Mouse (Mus musculus): ENCODE measurements around the gene Lcp1.

Gene Lcp1

GRCm38 (mm10) chr14:75176425-75177045, 45.6 kb downstream of the Lcp1 start:
- peak; percentile 90 for DNase-seq (ENCODE audit: low read depth)

- DNase-seq (ENCODE audit: low read depth), result peak; percentile 54
Measured at GRCm38 (mm10) chr14:75177400-75177799, 46.5 kb downstream of the Lcp1 start.

DNA sequence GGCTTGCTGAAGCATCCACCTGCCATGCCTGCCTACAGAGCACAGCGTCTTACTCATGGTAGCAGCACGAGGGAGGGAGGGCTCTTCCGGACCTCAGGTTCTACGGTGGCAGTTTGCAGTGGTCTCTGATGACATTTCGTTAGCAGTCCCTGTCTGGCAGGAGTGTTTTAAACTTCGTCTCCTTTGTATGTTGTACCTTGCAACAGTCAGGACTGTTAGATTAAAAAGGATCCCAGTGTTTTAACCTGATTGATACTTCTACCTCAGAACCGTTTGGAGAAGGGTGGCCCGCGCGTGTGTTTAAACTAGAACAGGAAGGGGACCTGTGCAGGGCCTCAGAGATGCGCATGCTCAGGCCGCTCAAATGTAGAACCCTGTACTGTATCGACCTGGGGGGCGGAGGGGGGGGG, 47.5 kb downstream of the Lcp1 start:
- DNase-seq (ENCODE audit: low read depth), result peak; percentile 92

GRCm38 (mm10) chr14:75178801-75179211, 47.9 kb downstream of the Lcp1 start:
- DNase-seq (ENCODE audit: low read depth), result no peak

DNA sequence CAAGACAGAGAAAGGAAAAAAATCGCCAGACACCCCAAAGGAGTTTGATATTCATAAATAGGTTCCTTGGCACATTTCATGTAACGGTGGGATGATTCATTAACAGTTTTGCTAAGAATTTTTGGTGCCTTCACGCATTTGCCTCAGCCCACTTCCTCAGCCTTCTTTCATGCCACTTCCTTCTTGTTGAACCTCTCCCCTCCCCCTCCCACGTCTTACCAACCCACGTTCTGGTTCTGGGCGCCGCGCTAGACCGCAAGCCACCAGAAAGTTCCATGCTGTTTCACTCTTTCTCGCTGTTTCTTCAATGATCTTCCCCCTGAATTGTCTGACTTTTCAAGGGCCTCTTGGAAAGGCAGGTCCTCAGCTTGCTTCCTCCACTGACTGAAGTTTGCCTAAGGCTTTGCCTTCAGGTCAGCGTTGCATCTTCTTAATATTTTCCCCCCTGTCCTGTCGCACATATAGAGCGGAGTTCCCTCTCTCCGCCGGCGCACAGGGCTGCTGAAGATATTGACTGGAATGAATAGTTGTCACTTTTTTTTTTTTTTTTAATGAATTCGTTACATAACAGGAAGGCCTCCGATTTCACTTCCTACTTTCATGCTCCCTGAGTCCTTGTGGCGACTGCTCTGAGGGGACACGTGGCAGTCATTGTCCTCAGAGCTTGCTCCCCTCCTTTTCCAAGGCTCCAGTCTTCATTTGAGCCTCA, 48.5 kb downstream of the Lcp1 start:
- peak; percentile 97 for DNase-seq (ENCODE audit: low read depth)

- peak; percentile 78 for DNase-seq (ENCODE audit: low read depth)
Measured at GRCm38 (mm10) chr14:75180551-75180978, 49.7 kb downstream of the Lcp1 start.

DNA sequence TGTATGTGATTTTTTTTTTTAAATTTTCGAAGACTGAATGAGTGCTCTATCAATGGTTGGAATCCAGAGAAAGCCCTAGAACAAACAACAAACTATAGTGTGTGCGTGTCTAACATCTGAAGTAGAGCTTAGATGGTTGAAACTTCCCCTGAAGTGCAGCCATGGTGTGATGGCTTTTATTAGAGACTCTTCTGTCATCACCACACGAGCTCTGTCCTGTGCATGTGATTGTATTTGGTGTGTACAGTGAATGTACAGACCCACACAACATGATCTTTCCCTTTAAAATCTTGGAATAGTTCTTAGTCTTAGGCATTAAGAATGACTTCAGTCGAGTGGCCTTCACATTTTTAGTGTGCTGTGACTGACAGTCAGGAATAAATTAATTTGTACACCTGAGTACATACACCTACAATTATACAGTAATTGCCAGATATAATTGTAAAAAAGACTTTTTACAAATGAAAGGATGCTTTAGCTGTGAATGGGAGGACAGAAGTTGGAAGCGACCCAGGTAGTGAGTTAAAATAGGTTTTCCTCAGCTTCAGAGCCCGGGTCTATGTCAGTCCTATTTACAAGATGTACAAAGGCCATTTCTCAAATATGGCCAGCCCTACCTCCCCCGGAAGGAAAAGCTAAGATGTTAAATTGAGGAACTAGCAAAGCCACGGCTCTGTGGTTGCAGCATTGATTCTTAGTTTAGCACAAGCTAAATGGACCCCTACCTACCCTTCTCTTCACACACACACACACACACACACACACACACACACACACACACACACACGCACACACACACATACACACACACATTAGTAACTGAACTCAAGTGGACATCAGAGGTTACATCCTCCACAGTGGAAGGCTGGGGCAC, 50.4 kb downstream of the Lcp1 start:
- DNase-seq (ENCODE audit: low read depth), result peak; percentile 65

- peak; percentile 79 for DNase-seq (ENCODE audit: low read depth)
Measured at GRCm38 (mm10) chr14:75182378-75182777, 51.5 kb downstream of the Lcp1 start.

DNA sequence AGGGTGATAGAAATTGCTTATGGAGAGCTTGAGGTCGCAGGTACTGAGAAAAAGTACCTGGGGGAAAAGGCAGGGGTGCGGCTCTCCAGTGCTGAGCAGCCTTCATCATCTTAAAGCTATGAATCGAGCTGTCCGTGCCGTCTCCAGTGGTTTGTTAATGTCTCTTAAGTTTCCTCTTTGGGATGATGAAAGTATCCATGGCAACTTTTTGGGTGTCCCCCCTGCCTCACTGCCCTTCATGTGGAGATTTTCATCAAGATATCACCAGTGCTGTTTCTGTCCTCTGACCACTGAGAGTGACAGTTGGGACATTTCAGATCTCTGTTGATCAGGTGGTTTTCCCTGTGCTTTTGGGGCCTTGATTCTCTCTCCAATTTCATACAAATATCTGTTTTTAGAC, 51.9 kb downstream of the Lcp1 start:
- peak; percentile 62 for DNase-seq (ENCODE audit: low read depth)

GRCm38 (mm10) chr14:75184069-75184790, 53.3 kb downstream of the Lcp1 start:
- peak; percentile 77 for DNase-seq (ENCODE audit: low read depth)

DNA sequence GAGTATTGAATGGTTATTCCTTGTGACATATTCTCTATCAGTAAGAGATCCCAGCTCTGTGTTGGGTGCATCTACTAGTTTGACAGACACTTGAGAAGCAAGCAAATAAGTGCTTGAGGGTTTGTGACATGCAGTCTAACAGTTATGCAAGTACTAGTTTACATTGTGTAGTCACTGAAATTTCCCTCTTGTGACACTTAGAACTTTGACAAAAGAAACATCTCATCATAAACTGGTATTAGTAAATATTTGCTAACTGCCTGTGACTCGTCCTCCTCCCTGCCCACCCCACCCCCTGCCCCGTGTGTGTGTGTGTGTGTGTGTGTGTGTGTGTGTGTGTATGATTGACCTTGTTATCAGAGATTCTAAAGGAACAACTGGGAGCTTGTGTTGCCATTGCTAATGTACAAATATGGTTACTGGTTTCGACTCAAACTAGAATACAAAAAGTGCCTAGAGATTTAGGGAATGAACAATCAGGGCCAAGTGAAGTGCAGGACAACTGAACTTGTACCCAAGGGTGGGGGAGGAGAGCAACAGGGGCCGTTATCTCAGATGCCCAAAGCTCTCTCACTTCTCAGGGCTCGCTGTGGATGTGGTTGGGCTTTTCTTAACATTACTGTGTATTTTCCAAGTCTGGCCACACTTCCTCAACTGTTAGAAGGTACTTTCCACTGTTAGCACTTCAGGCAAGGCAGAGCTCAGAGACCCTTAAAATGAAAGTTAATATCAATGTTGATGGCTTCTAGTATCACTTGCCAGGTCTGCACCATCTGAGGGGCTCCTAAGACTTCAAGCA, 55.1 kb downstream of the Lcp1 start:
- peak; percentile 83 for DNase-seq (ENCODE audit: low read depth)

DNA sequence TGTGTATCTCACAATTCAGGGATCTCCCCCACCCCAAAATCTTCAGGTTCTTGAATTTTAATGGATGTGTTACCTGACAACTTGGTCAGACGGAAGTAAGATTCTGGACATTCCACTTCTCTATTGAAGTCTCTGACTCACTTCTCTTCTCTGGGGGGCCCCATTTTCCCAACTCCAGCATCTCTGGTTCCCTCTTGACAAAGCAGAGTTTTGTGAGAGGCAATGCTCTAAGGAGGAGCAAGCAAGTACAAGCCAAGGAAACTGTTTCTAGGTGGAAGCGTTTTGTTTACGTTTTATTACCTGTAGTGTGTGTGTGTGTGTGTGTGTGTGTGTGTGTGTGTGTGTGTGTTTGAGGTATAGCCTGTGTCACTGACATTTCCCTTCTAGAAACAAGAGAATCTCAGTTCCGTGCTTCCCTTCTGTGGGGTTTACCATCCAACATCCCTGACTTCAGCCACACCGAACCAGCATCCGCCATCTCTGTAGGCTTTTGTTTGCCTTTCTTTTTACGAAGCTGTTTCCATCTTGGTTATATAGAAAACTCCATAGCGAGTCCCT, 56.0 kb downstream of the Lcp1 start:
- peak; percentile 75 for DNase-seq (ENCODE audit: low read depth)

GRCm38 (mm10) chr14:75188521-75188920, 57.6 kb downstream of the Lcp1 start:
- DNase-seq (ENCODE audit: low read depth), result no peak

- peak; percentile 63 for DNase-seq (ENCODE audit: low read depth)
Measured at GRCm38 (mm10) chr14:75189031-75189430, 58.1 kb downstream of the Lcp1 start.

DNA sequence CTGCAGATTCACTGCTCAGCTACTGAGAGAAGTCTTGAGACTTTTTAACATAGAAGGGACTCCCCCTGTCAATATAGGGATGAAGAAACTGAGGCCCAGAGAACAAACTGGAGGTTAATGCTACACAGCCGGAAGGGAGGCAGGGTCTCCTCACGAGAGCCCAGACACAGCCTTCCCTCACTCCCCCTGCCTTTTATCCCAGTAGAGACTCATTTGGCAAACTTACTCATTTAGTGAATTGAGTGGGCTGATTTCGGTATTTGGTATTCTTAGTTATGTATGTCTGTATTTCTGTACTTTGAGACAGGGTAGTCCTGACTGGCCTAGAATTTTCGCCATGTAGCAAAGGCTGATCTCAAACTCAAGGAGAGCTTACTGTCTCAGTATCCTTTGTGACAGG, 59.8 kb downstream of the Lcp1 start:
- peak; percentile 67 for DNase-seq (ENCODE audit: low read depth)

DNA sequence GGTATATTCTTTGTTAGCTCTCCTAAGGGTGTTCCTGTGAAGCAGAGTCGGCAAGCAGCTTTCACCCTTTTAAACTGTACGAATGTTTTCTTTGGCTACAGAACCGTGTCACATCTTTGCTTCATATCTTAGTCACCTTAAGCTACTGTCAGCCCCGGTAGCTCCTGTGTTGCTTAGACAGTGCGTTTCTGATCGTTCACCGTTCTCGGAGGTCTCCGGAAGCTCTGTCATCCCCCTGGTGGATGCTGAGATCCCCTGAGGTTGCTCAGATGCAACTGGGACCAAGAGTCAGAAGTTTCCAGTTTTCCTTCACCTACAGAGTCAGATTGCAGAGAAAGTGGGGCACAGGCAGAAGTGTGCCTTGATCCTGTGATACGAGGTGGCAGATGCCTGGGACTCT, 61.5 kb downstream of the Lcp1 start:
- DNase-seq (ENCODE audit: low read depth), result peak; percentile 83

GRCm38 (mm10) chr14:75192858-75193257, 62.0 kb downstream of the Lcp1 start:
- DNase-seq (ENCODE audit: low read depth), result no peak

DNA sequence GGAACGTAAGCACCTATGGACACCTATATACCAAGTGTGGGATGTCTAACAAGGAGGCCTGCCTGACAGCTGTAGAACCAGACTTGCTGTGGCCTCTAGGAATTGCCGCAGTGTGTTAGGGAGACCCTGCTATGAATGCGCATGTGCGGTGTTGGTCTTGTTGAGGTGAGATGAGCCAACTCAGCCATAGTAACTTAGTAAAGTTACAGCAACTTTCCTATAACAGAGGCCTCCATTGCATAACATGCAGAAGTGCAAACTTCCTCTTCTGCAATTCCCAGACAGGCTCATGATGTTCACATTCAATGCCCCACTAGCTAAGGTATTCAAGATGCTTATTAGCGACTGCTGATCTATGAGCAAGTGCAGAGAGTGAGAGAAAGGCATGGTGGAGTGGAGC, 64.6 kb downstream of the Lcp1 start:
- no peak for DNase-seq (ENCODE audit: low read depth)

GRCm38 (mm10) chr14:75197027-75197426, 66.1 kb downstream of the Lcp1 start:
- peak; percentile 92 for DNase-seq (ENCODE audit: low read depth)

DNA sequence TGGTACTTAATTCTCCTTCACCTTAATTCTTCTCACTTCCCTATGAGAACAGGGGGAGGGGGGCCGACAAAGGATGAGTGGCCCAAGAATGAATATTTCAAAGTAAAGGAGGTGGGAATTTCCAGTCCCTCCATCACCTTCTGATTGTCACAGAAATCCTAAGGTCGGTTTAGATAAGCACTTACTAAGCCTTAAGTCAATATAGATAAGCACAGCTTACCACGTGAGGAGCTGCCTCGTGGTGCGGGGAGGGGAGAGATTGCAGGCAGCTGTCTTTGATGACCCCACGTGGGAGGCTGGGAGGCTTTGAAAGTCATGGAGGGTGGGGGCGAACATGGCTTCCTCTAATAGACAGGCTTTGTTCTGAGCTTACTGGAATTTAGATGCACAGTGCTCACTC, 66.8 kb downstream of the Lcp1 start:
- DNase-seq (ENCODE audit: low read depth), result peak; percentile 57
